20 mouse cellular contexts compared by ENCODE assay signal in the genomic region with DNA sequence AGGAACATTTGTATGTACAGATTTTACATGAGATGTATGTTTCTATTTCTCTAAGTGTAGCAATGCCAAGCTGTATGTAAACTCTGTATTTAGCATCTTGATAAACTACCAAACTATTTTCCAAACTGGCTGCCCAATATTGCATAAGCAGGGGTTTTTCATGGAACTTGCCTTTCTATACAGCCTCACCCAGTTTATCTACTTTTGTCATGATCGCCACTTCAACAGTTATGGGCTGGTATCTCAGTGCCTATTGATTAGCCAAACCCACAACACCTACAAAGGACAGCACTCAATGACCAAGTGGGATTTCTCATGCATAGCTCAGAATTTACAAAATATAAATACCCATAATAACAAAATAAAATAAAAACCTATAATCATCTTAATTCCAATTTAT.
"Had no signal": no experiment of that assay in that cellular context is flagged by ENCODE, and none has a peak within 500 bp of the region (broad histone marks: within the 10 kb centered on the region; RNA-seq: fewer than 3 reads in every experiment).

No protein-coding gene starts in this region.

- H3K4me1 ChIP-seq: lung, embryonic 15.5 days; midbrain, embryonic 10.5 days had no signal

- H3K4me3 ChIP-seq: left cerebral cortex, adult 2 months; lung, embryonic 15.5 days; midbrain, embryonic 10.5 days; midbrain, embryonic 13.5 days; myocyte; neural tube, embryonic 13.5 days had no signal

- H3K9me3 ChIP-seq: lung, embryonic 15.5 days; megakaryocyte, embryonic 14.5 days; midbrain, embryonic 10.5 days; midbrain, embryonic 13.5 days; neural tube, embryonic 13.5 days had no signal

- H3K4me2 ChIP-seq: lung, embryonic 15.5 days; midbrain, embryonic 13.5 days; neural tube, embryonic 13.5 days had no signal

- H3K27ac ChIP-seq: left cerebral cortex, adult 2 months; lung, embryonic 15.5 days; midbrain, embryonic 10.5 days; midbrain, embryonic 13.5 days; neural tube, embryonic 13.5 days had no signal

- H3K27me3 ChIP-seq: lung, embryonic 15.5 days; megakaryocyte, embryonic 14.5 days; midbrain, embryonic 13.5 days; neural tube, embryonic 13.5 days had no signal

- H3K9ac ChIP-seq: lung, embryonic 15.5 days; midbrain, embryonic 13.5 days; neural tube, embryonic 13.5 days had no signal

- DNase-seq: kidney, adult 18-20 months; kidney, adult 9 months; kidney, postnatal 36 days; layer of hippocampus, postnatal 36 days; lung, adult 18-20 months; lung, postnatal 10 days; lung, postnatal 36 days; retina, postnatal 1 day; thymus, adult 18-20 months; thymus, postnatal 14 days; thymus, postnatal 4 days had no signal

- ATAC-seq: intestine, embryonic 16.5 days; midbrain, embryonic 13.5 days; midbrain, embryonic 16.5 days had no signal

- H3K36me3 ChIP-seq: lung, embryonic 15.5 days had no signal
